9 mouse cellular contexts compared by ENCODE assay signal in genomic region chr3:50816479-50816878, GRCm38 (mm10).
DNase-seq lines count a peak whose midpoint lies in the region; ATAC-seq lines count a peak whose summit lies in the region.
"Had no signal": no experiment of that assay in that cellular context is flagged by ENCODE, and none has a peak within 500 bp of the region (broad histone marks: within the 10 kb centered on the region; RNA-seq: fewer than 3 reads in every experiment).

No protein-coding gene starts in this region.

- no peaks in the 10 kb centered on the region for H3K4me1 ChIP-seq in intestine, embryonic 16.5 days (ENCODE audit: control insufficient read depth, insufficient read depth, low read length)
- no peaks in the 10 kb centered on the region for H3K4me1 ChIP-seq in midbrain, embryonic 14.5 days (ENCODE audit: control insufficient read depth, insufficient read depth, low read length)
- H3K4me1 ChIP-seq: liver, embryonic 15.5 days had no signal

- H3K27ac ChIP-seq in intestine, embryonic 16.5 days (ENCODE audit: low read length), result no peak overlapping the region
- no peak overlapping the region for H3K27ac ChIP-seq in midbrain, embryonic 14.5 days (replicated peaks; ENCODE audit: low read depth, low read length)
- H3K27ac ChIP-seq: liver, embryonic 15.5 days had no signal

- no peak overlapping the region for H3K9ac ChIP-seq in intestine, embryonic 16.5 days (ENCODE audit: low read depth, low read length)
- no peak overlapping the region for H3K9ac ChIP-seq in midbrain, embryonic 14.5 days (replicated peaks; ENCODE audit: low read length)
- H3K9ac ChIP-seq: liver, embryonic 15.5 days had no signal

- H3K27me3 ChIP-seq in intestine, embryonic 16.5 days (replicated peaks; ENCODE audit: control insufficient read depth, insufficient read depth, low read length), result no peaks in the 10 kb centered on the region
- H3K27me3 ChIP-seq in midbrain, embryonic 14.5 days (ENCODE audit: control insufficient read depth, insufficient read depth, low read length), result no peaks in the 10 kb centered on the region
- H3K27me3 ChIP-seq: liver, embryonic 15.5 days had no signal

- intact Hi-C loops in heart, postnatal 36 days (cut with DNase I), result no loop called here

- H3K4me3 ChIP-seq in intestine, embryonic 16.5 days (ENCODE audit: low read length), result no peak overlapping the region
- no peak overlapping the region for H3K4me3 ChIP-seq in midbrain, embryonic 14.5 days (replicated peaks; ENCODE audit: low read depth, low read length)
- H3K4me3 ChIP-seq: liver, embryonic 15.5 days had no signal

- 66% methylated on average over 8 of the region's 8 CpGs for WGBS in intestine, embryonic 16.5 days
- WGBS in midbrain, embryonic 14.5 days, result 88% methylated on average over 8 of the region's 8 CpGs

- H3K4me2 ChIP-seq in intestine, embryonic 16.5 days (ENCODE audit: low read depth, low read length), result no peak overlapping the region
- no peak overlapping the region for H3K4me2 ChIP-seq in midbrain, embryonic 14.5 days (ENCODE audit: low read length)
- H3K4me2 ChIP-seq: liver, embryonic 15.5 days had no signal

- no peaks in the 10 kb centered on the region for H3K9me3 ChIP-seq in intestine, embryonic 16.5 days (ENCODE audit: control insufficient read depth, low read length)
- no peaks in the 10 kb centered on the region for H3K9me3 ChIP-seq in midbrain, embryonic 14.5 days (ENCODE audit: control insufficient read depth, low read length)
- H3K9me3 ChIP-seq: liver, embryonic 15.5 days had no signal

- DNase-seq in kidney, postnatal 10 days, result peak; percentile 9
- no peak for DNase-seq in kidney, postnatal 14 days
- peak; percentile 23 to 32 for DNase-seq in frontal cortex, postnatal 14 days (ENCODE audit: low spot score in 2 of 2)
- DNase-seq in heart, postnatal 36 days, result peak; percentile 6
- DNase-seq in right cerebral cortex, adult 2 months (ENCODE audit: low spot score in 2 of 2), result peak; percentile 36 to 53
- no peak for DNase-seq in spleen, postnatal 36 days (ENCODE audit: low spot score in 2 of 2)
- no peak for DNase-seq in midbrain, embryonic 14.5 days

- no peak for ATAC-seq in intestine, embryonic 16.5 days
- ATAC-seq in midbrain, embryonic 14.5 days (ENCODE audit: low FRiP score, low TSS enrichment), result no peak

- H3K36me3 ChIP-seq in intestine, embryonic 16.5 days (ENCODE audit: control insufficient read depth, insufficient read depth, low read length), result no peaks in the 10 kb centered on the region
- H3K36me3 ChIP-seq in midbrain, embryonic 14.5 days (ENCODE audit: control insufficient read depth, insufficient read depth, low read length), result no peaks in the 10 kb centered on the region
- H3K36me3 ChIP-seq: liver, embryonic 15.5 days had no signal

Comparison
In these comparisons a context has a peak if more than half of its experiments do, and no peak if none do; other contexts are left out.
1. DNase-seq: peak in kidney, postnatal 10 days (single experiment), frontal cortex, postnatal 14 days (2 of 2), heart, postnatal 36 days (2 of 2) and right cerebral cortex, adult 2 months (2 of 2); none in kidney, postnatal 14 days (single experiment), spleen, postnatal 36 days (0 of 2) and midbrain, embryonic 14.5 days (single experiment).